Mouse (Mus musculus) left cerebral cortex, postnatal 10 days (tissue): ENCODE results near the gene Tnnc2. TPM values are rescaled to one million over a fixed set of nuclear protein-coding genes. Genes with fewer than 3 reads are reported as not detected.

Source experiments
- DNase-seq, 2 experiments: peaks; one replicate each; pipeline ENCODE4 v3.0.0; 2021 to 2022; ENCODE audit warnings: low spot score in 2 of 2, mixed read lengths in 1 of 2; ENCODE audit errors: extremely low spot score in 1 of 2
- intact Hi-C: fragments of 180-260 bp; cut with DNase I; formaldehyde crosslinking; loops from one replicate; pipeline ENCODE4 v1.15.1; 2025
- total RNA-seq, 2 experiments: library from RNA; stranded (reverse); gene quantifications; 2 replicates each; pipeline ENCODE4 v1.2.3; 2021

Tnnc2 gene
- total RNA-seq, 2 experiments from 2014 or later, result not detected

GRCm38 (mm10) chr2:164778015-164778287, 1.8 kb downstream of the Tnnc2 start:
- intact Hi-C loops, result no loop called here
- no peak for DNase-seq

- intact Hi-C loops, result no loop called here
- no peak for DNase-seq
Measured at GRCm38 (mm10) chr2:164777246-164778014, 2.3 kb downstream of the Tnnc2 start.

GRCm38 (mm10) chr2:164776801-164777200, 3.0 kb downstream of the Tnnc2 start:
- DNase-seq, result no peak

GRCm38 (mm10) chr2:164776130-164776529, 3.6 kb downstream of the Tnnc2 start:
- intact Hi-C loops, result no loop called here
- no peak for DNase-seq

More at GRCm38 (mm10) chr2:164776801-164777200, 3.0 kb downstream of the Tnnc2 start:
- intact Hi-C loops, result no loop called here

GRCm38 (mm10) chr2:164773989-164774364, 5.8 kb downstream of the Tnnc2 start:
- no peak for DNase-seq
- intact Hi-C loops, result no loop called here

GRCm38 (mm10) chr2:164773229-164773988, 6.4 kb downstream of the Tnnc2 start:
- DNase-seq, result no peak
- intact Hi-C loops, result no loop called here

- intact Hi-C loops, result no loop called here
- no peak for DNase-seq
Measured at GRCm38 (mm10) chr2:164771123-164771522, 8.6 kb downstream of the Tnnc2 start.

- intact Hi-C loops, result no loop called here
- DNase-seq, result no peak
Measured at GRCm38 (mm10) chr2:164770279-164770678, 9.5 kb downstream of the Tnnc2 start.

GRCm38 (mm10) chr2:164769258-164770037, 10.3 kb downstream of the Tnnc2 start, which contains the start of gene Ube2c:
Gene Ube2c, plus strand, starts transcription at chr2:164769898.
- DNase-seq, result peak; percentile 98 to 100
- intact Hi-C loops, result no loop called here

- intact Hi-C loops, result no loop called here
- no peak for DNase-seq
Measured at GRCm38 (mm10) chr2:164767812-164768540, 11.8 kb downstream of the Tnnc2 start.

GRCm38 (mm10) chr2:164765841-164766240, 13.9 kb downstream of the Tnnc2 start:
- intact Hi-C loops, result no loop called here
- DNase-seq, result no peak

- DNase-seq, result no peak
- intact Hi-C loops, result no loop called here
Measured at GRCm38 (mm10) chr2:164762593-164762992, 17.2 kb downstream of the Tnnc2 start.

GRCm38 (mm10) chr2:164761971-164762370, 17.8 kb downstream of the Tnnc2 start:
- intact Hi-C loops, result no loop called here
- no peak for DNase-seq

- intact Hi-C loops, result no loop called here
- DNase-seq, result no peak
Measured at GRCm38 (mm10) chr2:164761502-164761901, 18.3 kb downstream of the Tnnc2 start.

GRCm38 (mm10) chr2:164760059-164760833, 19.5 kb downstream of the Tnnc2 start:
- no peak for DNase-seq
- intact Hi-C loops, result no loop called here

- no peak for DNase-seq
- intact Hi-C loops, result no loop called here
Measured at GRCm38 (mm10) chr2:164758692-164759091, 21.1 kb downstream of the Tnnc2 start.

- no peak for DNase-seq
- intact Hi-C loops, result no loop called here
Measured at GRCm38 (mm10) chr2:164757841-164758240, 21.9 kb downstream of the Tnnc2 start.

GRCm38 (mm10) chr2:164754800-164755199, 25.0 kb downstream of the Tnnc2 start:
- DNase-seq, result no peak
- intact Hi-C loops, result no loop called here
